Mouse (Mus musculus) C2C12 (cell line): ENCODE results near the gene 9930111J21Rik2. TPM values are rescaled to one million over a fixed set of nuclear protein-coding genes. Genes with fewer than 3 reads are reported as not detected.

Experiments
- H3K27me3 ChIP-seq: one replicate; pipeline ENCODE4 v1.6.1; 2011; ENCODE audit not compliant: control insufficient read depth, insufficient read depth, insufficient read length
- H3K36me3 ChIP-seq: one replicate; pipeline ENCODE4 v1.6.1; 2011; ENCODE audit not compliant: control insufficient read depth, insufficient read depth
- H3K4me3 ChIP-seq: one replicate; pipeline ENCODE4 v1.5.1; 2011; ENCODE audit warnings: mild to moderate bottlenecking, control low read depth; ENCODE audit not compliant: poor library complexity, insufficient read depth, severe bottlenecking
- H3K79me2 ChIP-seq: one replicate; pipeline ENCODE4 v1.6.1; 2011; ENCODE audit not compliant: control insufficient read depth, insufficient read depth
- H3K79me3 ChIP-seq: one replicate; pipeline ENCODE4 v1.6.1; 2011; ENCODE audit warnings: low read depth, control low read depth
- H3ac ChIP-seq: one replicate; pipeline ENCODE3; 2011; ENCODE audit warnings: low read depth; ENCODE audit not compliant: control insufficient read depth, insufficient read length
- CEBPB ChIP-seq: IDR thresholded peaks from one replicate; pipeline ENCODE4 v1.6.1; 2011; ENCODE audit warnings: low read depth, mild to moderate bottlenecking, control low read depth, moderate library complexity
- CTCF ChIP-seq: IDR thresholded peaks from one replicate; pipeline ENCODE4 v1.5.1; 2011; ENCODE audit not compliant: control insufficient read depth, insufficient read depth, insufficient read length
- FOSL1 ChIP-seq: IDR thresholded peaks from one replicate; pipeline ENCODE4 v1.8.0; 2011; ENCODE audit warnings: mild to moderate bottlenecking, low read length; ENCODE audit not compliant: poor library complexity, insufficient read depth, severe bottlenecking
- MAX ChIP-seq: IDR thresholded peaks from one replicate; pipeline ENCODE4 v1.6.1; 2011; ENCODE audit warnings: mild to moderate bottlenecking, control low read depth
- MYOD1 ChIP-seq: IDR thresholded peaks from one replicate; pipeline ENCODE4 v1.6.1; 2011; ENCODE audit warnings: low read depth; ENCODE audit not compliant: control insufficient read depth, insufficient read length
- MYOG ChIP-seq: IDR thresholded peaks from one replicate; pipeline ENCODE4 v1.6.1; 2011; ENCODE audit not compliant: control insufficient read depth, insufficient read length; ENCODE audit errors: extremely low read depth
- USF1 ChIP-seq: IDR thresholded peaks from one replicate; pipeline ENCODE4 v1.6.1; 2011; ENCODE audit warnings: low read depth, mild to moderate bottlenecking, control low read depth, moderate library complexity
- polyA plus RNA-seq: library from polyadenylated mRNA; unstranded; fragments of >200 nt; fragmentation: generic; extraction: Trizol; gene quantifications from one replicate; pipeline ENCODE4 v1.2.1, GENCODE M21; 2012; ENCODE audit warnings: missing spikeins

Gene 9930111J21Rik2
- polyA plus RNA-seq, 1 experiment = 0.20 TPM

DNA sequence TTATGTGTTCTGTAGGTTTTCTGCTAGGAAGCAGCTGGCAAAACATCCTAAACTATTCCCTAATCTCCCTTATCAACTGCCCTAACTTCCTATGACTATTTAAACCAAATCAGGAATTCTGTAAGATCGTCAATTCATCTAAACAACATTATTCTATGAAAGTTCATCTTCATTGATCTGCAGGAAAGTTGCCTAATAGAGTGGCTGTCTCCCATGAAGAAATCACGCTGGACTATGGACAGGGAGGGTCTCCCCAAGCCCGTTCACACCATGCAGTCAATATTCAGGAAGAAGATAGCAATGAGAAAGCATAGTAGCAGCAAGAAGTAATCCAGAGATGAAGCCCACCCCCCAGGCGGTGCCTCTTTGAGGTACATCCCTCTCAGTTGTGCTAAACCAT is 40.1 kb upstream of the 9930111J21Rik2 start:
- Histone ChIP-seq H3K79me3 (no peaks in the 10 kb centered on the region), H3K27me3 (no peaks in the 10 kb centered on the region), H3K79me2 (no peaks in the 10 kb centered on the region), H3K4me3 (no peak overlapping the region), H3K36me3 (no peaks in the 10 kb centered on the region), H3ac (no peak overlapping the region)
- TF ChIP-seq MYOG = no peak

DNA sequence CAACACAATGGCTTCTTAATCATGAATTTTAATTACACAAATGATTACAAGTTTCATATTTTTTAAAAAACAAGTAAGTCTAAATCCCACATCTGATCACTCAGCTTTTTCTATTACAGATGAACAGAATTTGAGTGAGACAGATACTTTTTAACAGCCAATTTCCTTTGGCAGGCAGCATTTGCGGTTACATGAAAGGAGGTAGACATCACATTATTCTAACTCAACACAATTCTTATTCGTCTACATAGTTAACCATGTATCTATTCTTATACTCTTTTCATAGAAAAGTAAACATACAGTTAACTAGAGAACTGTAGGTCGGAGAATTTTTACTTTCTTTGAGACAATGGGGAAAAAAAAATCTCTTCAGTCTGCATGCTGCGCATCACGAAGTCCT is 39.5 kb upstream of the 9930111J21Rik2 start:
- Histone ChIP-seq H3K79me3 (no peaks in the 10 kb centered on the region), H3K79me2 (no peaks in the 10 kb centered on the region), H3K27me3 (no peaks in the 10 kb centered on the region), H3K4me3 (no peak overlapping the region), H3ac (no peak overlapping the region), H3K36me3 (no peaks in the 10 kb centered on the region)
- TF ChIP-seq MYOD1 (no peak), CEBPB (no peak), USF1 (no peak), MYOG (no peak), FOSL1 (no peak), MAX (no peak), CTCF (no peak)

DNA sequence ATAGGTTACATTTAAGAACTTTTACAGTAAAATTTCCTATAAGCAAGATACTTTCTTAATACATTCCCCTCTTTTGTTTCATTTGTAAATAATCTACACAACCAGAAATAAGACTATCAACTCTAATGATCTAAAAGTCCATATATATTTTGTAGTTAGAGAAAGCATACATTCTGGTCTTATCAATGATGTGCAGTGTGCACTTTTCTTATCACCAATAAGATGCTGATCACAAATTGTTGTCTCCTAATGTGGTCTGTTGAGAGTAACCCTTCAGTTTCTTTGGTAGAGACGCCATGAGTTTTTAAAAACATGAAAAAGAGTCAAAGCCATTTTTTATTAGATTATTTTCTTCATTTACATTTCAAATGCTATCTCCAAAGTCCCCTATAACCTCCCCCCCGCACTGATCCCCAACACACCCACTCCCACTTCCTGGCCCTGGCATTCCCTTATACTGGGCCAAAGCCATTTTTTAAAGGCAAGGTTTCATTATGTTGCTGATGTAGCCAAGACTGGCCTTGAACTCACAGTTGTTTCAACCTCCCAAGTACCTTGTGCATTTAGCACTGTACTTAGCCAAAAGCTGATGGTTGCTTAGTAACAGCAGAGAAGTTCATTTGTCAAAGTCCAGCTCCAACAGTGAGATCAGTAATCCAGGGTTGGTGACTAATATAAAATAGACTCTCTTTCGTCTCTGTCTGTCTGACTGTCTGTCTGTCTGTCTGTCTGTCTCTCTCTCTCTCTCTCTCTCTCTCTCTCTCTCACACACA is 38.9 kb upstream of the 9930111J21Rik2 start:
- Histone ChIP-seq H3ac (no peak overlapping the region), H3K4me3 (no peak overlapping the region), H3K79me2 (no peaks in the 10 kb centered on the region), H3K36me3 (no peaks in the 10 kb centered on the region), H3K79me3 (no peaks in the 10 kb centered on the region), H3K27me3 (no peaks in the 10 kb centered on the region)
- TF ChIP-seq MYOD1 (no peak), MYOG (no peak), FOSL1 (no peak), MAX (no peak), CTCF (no peak), CEBPB (no peak), USF1 (no peak)

- Histone ChIP-seq H3K27me3 (no peaks in the 10 kb centered on the region), H3K36me3 (no peaks in the 10 kb centered on the region)
These were observed 38.1 kb upstream of the 9930111J21Rik2 start for GRCm38 (mm10) chr11:49088990-49089652.

DNA sequence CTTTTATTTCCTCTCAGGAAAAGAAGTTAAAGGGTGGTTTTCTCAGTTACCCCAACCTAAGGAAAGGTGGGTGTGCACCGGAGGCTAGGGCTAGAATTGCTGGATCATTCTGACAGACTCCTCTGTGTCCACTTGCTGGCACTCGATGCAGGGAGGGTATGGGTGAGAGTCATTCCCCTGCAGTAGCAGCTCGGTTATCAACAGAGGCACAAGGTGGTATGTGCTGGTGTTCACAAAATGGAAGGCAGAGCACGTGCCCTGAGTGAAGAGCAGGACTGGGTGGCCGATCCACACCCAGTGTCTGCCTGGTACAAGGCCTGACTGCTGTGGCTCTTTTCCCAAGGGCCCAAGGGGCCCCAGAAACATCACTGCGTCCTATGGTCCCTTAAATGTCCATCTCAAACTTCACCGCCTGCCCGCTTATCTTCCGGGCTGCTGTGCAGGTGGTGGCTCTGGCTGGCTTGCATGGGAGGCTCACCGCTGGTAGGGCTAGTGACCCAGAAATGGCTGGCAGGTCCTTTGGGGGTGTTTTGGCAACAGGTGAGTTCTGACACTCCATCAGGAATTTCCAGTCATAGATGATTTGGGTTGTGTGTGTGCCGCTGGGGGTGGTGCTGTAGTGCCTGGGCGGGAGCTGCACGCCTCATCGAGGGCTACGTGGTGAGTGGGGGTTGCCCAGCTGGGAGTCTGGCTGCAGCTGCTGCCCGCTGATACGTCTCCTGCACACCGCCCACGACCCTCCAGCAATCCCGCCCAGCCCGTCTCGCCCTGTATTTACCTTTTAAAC is 37.0 kb upstream of the 9930111J21Rik2 start:
- Histone ChIP-seq H3K79me2 (no peaks in the 10 kb centered on the region), H3K4me3 (no peak overlapping the region), H3ac (no peak overlapping the region), H3K27me3 (no peaks in the 10 kb centered on the region), H3K79me3 (no peaks in the 10 kb centered on the region), H3K36me3 (no peaks in the 10 kb centered on the region)
- TF ChIP-seq CEBPB = no peak
- TF ChIP-seq MYOG = no peak
- no peak for TF ChIP-seq CTCF
- TF ChIP-seq FOSL1 = no peak
- no peak for TF ChIP-seq USF1
- TF ChIP-seq MAX = no peak
- peak; percentile 44 for TF ChIP-seq MYOD1

More at GRCm38 (mm10) chr11:49088990-49089652, 38.1 kb upstream of the 9930111J21Rik2 start:
- no peak overlapping the region for H3ac ChIP-seq
- no peaks in the 10 kb centered on the region for H3K79me2 ChIP-seq
- TF ChIP-seq MYOD1 (no peak), CTCF (no peak), MYOG (no peak), USF1 (no peak), FOSL1 (no peak), MAX (no peak), CEBPB (no peak)
- H3K4me3 ChIP-seq = no peak overlapping the region
- H3K79me3 ChIP-seq = no peaks in the 10 kb centered on the region
